Mouse (Mus musculus): Measurements from ENCODE around the gene Dhx30.
"Not testable (repeated sequence)": the region's sequence is repeated elsewhere in the genome, so short reads cannot be mapped to it uniquely, and the experiment has no call there.

Gene Dhx30

DNA sequence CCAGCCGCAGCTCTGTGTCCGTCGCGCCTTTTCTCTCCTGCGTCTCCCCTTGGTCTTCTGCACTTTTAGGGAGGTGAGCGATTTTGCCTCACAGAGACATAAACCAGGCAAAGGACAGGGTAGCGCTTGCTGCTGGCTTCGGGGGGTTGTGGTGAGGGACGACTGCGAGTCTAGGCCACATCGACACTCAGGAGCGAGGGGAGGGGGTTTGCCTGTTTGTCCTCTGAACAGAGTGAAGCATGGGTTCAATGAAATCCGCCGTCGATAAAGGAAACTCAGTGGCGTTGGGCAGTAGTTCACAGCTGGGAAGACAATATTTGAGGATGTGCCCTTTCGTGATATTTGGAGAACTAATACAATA lies at the start of gene Dhx30:
Dhx30 (minus strand) TSS at position 52 of the 361 bp plus-strand sequence.
- no peak for DNase-seq

- no peak for DNase-seq
Observed at GRCm38 (mm10) chr9:110163071-110163470, 45.4 kb upstream of the Dhx30 start.

DNA sequence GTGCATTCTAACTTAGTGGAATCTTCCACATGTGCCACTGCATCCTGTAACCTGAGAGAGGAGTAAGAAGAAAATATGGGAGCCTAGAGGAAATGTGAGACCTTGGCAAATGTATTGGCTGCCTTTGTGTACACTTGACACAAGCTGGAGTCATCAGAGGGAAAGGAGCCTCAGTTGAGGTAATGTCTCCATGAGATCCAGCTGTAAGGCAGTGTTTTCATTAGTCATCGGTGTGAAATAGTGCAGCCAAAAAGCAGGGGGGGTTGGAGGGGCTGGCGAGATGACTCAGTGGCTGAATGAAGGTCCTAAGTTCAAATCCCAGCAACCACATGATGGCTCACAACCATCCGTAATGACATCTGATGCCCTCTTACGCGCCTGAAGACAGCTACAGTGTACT lies 44.8 kb upstream of the Dhx30 start:
- DNase-seq = no peak

- not testable (repeated sequence) for DNase-seq
Observed at GRCm38 (mm10) chr9:110160486-110160885, 42.9 kb upstream of the Dhx30 start.

- no peak for DNase-seq
Observed at GRCm38 (mm10) chr9:110159036-110159435, 41.4 kb upstream of the Dhx30 start.

DNA sequence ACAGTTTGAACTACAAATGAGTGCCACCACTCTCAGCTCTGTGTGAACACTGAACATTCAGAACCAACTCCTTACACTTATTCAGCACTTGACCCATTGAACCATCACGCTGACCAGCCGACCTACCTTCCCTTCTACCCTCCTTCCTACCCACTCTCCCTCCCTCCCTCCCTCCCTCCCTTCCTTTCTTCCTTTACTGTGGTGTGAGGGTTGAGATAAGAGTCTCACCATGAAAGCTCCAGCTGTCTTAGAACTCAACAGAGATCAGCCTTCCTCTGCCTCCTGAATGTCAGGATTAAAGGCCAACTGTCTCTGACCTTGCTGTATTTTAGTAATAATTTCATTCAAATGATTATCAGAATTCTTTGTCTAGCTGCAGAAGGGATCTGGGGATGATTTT lies 31.0 kb upstream of the Dhx30 start:
- DNase-seq = no peak

DNA sequence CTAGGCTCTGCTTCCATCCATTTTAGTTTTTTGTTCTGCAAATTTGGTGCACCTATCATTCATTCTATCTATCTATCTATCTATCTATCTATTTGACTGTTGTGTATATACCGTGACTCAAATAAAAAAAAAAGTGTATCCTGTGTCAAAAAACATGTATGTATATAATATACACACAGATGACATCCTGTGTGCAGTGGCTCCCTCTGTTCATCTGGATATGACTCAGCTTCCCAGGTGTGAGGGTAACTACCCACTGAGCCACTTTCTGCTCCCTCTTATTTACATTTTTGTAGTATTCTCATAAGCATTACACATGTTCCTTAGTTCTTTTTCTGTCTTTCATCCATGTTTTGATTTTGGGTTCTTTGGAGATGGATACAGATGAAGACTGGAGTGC lies 24.5 kb upstream of the Dhx30 start:
- no peak for DNase-seq

GRCm38 (mm10) chr9:110139119-110139518 lies 21.5 kb upstream of the Dhx30 start:
- no peak for DNase-seq

DNA sequence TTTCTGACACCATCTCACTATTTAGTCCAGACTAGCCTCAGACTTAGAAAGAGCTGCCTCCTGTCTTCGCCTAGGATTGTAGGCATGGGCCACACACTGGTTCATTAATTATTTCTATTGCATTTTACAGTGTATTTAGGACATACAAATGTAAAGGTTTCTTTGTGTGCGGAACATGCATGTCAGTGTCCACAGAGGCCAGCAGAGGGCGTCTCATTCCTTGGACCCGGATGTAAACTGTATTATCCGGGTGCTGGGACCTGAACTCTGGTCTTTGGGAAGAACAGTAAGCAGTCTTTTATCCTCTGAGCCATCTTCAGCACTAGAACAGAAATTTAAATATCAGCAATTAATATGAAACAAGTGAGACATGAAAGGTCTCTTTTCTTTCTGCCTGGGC lies 16.5 kb upstream of the Dhx30 start:
- DNase-seq = no peak

GRCm38 (mm10) chr9:110132921-110133320 lies 15.3 kb upstream of the Dhx30 start:
- DNase-seq = no peak

DNA sequence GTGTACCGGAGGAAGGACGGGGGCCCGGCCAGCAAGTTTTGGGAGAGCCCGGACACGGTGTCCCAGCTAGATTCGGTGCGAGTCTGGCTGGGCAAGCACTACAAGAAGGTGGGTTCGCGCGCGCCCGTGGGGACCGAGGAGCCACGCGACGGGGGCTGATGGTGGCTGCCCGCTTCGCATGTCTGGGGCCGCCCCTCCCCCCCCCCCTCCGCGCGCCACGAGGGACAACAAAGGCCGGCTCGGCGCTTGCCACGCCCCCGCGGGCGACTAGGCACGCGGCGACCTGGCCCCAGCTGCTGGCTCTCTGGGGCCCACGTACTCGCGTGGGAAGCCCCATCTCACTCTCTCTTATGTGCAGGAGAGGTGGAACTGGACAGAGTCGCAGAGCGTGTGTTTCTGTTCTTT lies 14.6 kb upstream of the Dhx30 start:
- DNase-seq = peak; percentile 54

GRCm38 (mm10) chr9:110131525-110132197 lies 14.0 kb upstream of the Dhx30 start:
- peak; percentile 100 for DNase-seq

DNA sequence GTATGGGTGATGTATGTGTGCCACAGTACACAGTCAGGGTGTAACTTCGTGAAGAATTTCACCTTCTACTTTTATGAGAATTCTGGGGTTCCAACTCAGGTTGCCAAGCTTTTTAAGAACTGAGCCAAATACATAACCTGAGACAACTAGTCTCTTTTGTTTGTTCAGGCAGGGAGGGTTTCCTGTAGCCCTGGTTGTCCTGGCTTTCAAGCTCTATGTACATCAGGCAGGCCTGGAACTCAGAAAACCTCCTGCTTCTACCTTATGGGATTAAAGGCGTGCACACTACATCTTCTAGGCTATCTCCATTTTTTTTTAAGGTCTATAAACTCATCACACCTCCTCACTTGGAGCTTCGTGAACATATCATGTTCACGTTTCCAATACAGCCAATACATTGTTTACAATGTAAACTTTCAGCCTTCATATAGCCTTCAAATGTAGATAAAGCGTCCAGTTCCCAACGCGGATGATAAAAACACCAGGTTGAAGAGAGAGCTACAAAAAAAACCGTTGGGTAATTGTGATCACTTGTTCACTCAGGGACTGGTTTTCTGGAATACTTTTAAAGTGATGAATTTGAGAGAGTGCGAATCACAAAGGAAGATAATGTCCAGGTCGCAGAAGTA lies 13.4 kb upstream of the Dhx30 start:
- DNase-seq = no peak

DNA sequence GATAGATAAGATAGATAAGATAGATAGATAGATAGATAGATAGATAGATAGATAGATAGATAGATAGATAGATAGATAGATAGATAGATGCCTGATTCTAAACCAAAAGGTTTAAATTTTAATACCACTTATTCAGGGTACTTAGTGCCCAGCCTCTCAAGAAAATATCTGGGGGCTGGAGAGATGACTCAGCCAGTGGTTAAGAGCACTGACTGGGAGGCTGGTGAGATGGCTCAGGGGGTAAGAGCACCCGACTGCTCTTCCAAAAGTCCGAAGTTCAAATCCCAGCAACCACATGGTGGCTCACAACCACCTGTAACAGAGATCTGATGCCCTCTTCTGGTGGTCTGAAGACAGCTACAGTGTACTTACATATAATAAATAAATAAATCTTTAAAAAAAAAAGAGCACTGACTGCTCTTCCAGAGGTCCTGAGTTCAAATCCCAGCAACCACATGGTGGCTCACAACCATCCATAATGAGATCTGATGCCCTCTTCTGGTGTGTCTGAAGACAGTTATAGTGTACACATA lies 6.4 kb upstream of the Dhx30 start:
- not testable (repeated sequence) for DNase-seq

DNA sequence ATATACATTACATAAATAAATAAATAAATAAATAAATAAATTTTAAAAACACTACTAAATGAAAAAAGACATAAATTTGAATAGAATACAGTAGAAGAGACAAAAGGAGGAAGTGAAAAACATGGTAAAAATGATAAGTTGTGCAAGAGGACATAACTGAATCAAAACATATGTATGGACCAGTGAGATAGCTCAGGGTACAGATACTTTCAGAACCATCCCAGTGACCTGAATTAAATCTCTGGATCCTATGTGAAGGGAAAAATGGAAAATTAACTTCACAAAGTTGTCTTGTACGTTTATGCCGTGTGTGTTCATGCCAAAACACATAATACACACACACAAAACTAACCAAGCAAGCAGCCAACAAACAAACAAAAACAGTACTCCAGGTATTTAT lies 5.7 kb upstream of the Dhx30 start:
- no peak for DNase-seq

DNA sequence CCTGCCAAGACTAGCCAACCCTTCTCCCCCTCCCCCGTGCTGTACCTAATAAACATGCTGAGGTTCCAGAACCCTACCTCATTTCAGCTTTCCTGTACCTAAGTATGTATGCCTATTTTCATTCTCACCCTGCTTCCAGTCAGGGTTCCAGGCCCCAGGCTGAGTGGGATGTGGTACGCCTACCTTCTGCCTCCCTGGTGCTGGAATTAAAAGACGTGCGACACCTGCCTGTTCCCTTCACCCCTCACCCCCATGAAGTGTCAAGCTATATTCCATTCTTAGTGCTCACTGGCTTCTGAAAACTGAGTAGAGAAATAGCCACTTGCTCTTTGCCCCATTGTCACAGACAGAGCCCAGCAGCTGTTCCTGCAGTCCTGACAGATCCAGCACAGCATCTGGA lies 3.8 kb upstream of the Dhx30 start:
- DNase-seq = no peak

- no peak for DNase-seq
Observed at GRCm38 (mm10) chr9:110118249-110118648, 619 bp upstream of the Dhx30 start.

GRCm38 (mm10) chr9:110116977-110117778 lies 452 bp downstream of the Dhx30 start, which contains the start of gene Smarcc1:
Gene Smarcc1, plus strand, starts transcription at chr9:110117708.
- peak; percentile 91 for DNase-seq

DNA sequence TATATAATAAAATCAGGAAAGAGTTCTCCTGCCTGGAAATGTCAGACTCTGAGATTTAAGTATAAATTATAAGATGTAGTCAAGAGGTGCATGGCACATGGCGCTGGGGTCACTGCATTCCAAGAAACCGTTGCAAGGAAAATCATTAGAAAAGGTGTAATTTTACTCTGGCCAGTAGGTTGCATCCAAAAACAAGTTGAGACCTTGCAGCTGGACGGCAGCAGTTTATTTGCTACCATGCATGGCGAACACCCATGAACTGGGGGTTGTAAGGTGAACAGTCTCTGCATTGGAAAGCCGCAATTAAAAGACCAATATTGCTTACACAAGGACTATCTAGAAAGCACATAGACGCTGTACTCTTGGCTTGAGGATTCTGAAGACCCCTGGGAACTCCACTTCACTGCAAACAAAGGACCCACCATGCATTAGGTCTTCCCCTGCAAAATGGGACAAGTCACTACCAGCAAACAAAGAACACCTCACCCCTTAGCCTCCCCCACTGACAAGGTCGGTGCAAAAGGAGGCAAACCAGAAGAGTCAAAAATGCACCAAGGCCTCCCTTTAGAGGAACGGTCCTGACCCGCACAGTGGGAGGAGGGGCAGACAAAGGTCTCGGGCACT lies 1.2 kb downstream of the Dhx30 start:
- DNase-seq = no peak

DNA sequence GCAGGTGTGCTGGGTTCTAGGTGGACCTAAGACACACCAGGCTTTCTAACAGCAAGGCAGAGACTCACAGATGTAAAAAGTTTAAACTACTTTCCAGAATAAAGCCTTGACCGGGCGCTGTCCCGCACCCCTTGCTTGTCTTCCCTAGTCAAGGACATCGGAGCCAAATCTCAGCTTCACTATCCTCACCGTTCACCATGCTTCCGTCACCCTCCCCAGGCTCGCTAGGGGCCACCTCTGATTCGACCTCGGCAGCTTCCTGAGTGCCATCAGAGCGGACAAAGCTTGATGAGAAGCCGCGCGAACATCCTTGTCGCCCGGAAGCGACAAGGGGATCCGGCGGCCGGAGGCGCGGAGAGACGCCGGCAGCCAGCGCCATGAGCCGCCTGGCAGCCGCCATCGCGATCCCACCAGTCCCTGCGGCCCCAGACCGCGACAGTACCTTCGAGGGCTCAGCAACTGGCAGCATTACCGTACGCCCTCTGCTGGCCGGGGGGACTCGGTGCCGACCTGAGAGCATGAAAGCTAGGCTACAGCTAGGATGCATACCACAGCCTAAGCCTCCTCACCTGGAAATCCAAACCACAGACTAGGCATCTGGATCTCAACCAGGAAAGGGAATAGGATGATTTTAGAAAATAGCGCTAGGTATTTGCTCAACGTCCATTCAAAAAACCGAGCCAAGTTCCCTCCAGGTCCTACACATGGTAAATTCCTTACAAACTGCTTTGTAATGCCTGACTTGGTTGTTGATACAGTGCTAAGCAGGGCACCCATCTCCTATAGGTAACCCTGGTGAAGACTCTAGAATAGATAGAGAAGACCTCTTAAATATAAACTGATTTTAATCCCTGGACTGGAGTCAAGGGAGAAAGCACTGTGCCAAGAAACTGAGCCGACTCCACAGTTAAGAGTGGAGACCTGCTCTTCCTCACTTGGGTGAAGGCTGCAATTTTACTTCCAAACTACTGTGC lies 16.7 kb downstream of the Dhx30 start:
- DNase-seq = peak; percentile 94

DNA sequence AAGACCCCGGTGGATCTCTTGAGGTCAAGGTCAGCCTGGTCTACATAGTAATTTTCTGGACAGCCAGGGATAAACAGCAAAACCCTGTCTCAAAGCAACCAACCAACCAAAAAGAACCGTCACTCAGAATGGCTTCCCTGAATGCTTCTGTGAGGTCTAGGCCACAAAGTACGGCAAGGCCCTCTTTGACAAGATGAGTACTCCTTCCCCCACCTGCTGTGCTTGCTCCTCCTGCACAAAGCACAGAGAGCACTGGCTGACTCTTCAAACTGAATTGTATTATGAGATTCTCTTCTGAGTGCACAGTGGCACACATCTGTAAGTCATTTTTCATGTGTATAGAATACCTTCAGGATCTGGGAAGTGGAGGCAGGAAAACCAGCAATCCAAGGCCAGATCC lies 19.8 kb downstream of the Dhx30 start:
- DNase-seq = no peak

GRCm38 (mm10) chr9:110094761-110095160 lies 22.9 kb downstream of the Dhx30 start:
- DNase-seq = no peak

Data from lung, postnatal 10 days (tissue).